Mouse (Mus musculus): ENCODE measurements around the gene Clpx. TPM values are rescaled to one million over a fixed set of nuclear protein-coding genes. Genes with fewer than 3 reads are reported as not detected.

The Clpx gene
- total RNA-seq, 2 experiments from 2014 or later, result 32.6 to 35.8 TPM

DNA sequence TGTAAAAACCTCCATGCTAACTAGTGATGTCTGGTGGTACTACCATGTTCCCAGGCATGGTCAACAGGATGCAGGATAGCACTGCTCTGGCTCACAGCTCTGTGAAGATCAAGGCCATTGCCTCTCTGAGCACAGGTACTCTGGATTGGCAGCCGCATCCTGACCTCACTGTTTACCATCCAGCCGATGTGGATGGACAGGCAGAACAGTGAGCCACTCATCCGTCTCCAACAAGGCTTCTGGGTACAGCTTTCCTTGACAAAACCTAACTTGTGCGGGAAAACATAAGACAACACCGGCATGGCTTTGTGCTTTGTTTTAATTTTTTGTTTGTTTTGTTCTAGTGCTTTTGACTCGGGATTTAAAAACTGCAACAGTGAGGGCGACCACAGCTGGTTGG lies 71.7 kb downstream of the Clpx start:
- TF ChIP-seq CTCF (conservative IDR thresholded peaks at IDR 0.05), result no peak
- no peak overlapping the region for H3K4me3 ChIP-seq
- DNase-seq (ENCODE audit: low spot score in 2 of 2), result no peak
- no peak overlapping the region for H3K27ac ChIP-seq

DNA sequence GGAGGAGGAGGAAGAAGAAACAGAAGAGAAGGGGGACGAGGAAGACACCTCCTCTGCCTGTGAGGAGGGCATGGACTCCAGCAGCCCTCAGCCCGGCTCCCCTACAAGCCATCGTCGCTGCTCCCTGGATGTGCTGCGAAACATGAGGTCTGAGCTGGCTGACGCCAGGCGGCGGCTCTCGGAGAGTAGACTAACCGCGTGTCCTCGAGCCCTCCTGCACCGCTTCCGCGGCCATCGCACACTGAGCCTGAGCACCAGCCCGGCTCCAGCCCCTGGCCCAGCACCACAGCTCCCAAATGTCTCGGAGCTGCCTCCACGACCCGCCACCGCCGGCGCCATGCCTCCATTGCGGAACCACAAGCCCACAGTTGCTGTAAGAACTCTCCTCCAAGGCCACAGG lies 77.7 kb downstream of the Clpx start:
- no peak for DNase-seq (ENCODE audit: low spot score in 2 of 2)
- no peak for TF ChIP-seq CTCF (conservative IDR thresholded peaks at IDR 0.05)
- Histone ChIP-seq H3K27ac (no peak overlapping the region), H3K4me3 (no peak overlapping the region)

DNA sequence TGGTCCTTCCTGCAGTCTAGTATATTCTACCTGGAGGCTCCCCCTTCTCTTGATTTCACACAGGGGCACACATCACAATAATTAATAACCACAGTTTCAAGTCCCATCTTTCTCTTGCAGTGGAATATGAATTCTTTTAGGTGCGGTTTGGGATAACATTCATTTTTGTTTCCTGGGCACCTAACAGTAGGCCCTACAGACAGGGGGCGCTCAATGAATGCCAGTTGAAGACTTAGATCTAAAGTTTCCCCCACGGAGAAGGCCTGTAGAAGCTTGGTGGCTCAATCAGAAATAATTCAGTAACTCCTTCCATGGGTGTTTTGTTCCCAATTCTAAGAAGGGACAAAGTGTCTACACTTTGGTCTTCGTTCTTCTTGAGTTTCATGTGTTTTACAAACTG lies 78.4 kb downstream of the Clpx start:
- peak in 1 of 2 experiments; percentile 30 for DNase-seq (ENCODE audit: low spot score in 2 of 2)
- Histone ChIP-seq H3K4me3 (no peak overlapping the region), H3K27ac (no peak overlapping the region)
- peak; percentile 79 for TF ChIP-seq CTCF (conservative IDR thresholded peaks at IDR 0.05)

DNA sequence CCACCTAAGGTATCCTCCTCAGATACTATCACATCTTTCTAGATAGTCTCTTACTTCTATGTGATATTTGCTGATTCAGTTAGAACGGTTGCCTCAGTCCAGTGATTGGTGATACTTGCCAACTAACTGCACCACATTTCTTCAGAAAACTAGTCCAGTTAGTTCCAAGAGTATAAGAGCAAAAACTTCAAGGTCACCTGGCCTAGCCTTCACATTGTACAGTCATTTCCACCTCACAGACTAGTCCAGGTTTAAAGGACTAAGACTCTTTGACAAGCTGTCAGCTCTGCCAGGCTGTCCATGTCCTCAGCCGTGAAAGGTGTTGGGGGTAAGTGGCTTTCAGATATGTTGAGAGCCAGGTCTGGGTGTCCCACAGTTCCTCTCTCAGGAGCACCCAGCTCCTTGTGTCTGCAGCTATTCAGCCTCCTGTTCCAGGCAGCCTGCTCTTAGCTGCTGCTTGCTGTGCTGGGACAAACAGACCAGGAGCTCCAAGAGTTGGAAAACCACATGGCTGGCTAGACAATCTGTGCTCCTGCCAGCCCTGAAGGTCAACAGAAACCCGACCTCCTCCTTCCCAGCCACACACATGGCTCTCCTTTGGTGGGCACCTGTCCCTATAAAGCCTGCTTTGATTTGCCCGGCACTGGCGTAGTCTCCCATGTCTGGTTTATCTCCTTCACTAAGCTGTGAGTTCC lies 80.6 kb downstream of the Clpx start:
- Histone ChIP-seq H3K4me3 (no peak overlapping the region), H3K27ac (peak overlapping the region; percentile 60; the same call in 1 of the 2 replicates)
- no peak for TF ChIP-seq CTCF (conservative IDR thresholded peaks at IDR 0.05)
- DNase-seq (ENCODE audit: low spot score in 2 of 2), result no peak

DNA sequence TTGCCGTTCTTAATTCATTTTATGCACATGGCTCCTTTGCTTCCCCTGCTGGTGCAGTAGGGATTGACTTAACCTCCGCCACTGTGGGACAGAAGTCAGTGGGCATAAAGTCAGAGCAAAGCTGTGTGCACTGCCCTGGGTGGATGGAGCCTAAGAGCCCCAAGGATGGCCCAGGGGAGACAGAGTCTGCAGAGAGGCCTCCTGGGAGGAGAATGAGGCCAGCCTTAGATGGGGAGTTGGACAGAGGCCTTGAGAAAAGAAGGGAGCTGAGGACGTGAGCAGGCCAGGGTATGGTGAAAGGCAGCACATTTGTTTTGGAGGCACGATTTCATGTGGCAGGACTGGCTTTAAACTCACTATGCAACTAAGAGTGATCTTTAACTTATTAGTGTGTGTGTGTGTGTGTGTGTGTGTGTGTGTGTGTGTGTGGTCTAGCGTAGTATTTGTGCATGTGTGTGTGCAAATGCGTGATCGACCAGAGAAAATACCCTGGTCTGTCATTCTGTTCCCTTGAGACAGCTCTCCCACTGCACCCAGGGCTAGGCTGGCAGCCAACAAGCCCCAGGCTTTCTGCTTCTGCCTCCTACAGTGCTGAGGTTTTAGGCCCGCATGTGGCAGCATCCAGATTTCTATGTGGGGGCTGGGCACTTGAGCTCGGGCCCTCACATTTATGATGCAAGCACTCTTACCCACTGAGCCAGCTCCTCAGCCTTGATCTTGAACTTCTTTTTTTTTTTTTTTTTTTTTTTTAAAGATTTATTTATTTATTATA lies 81.3 kb downstream of the Clpx start:
- Histone ChIP-seq H3K4me3 (no peak overlapping the region), H3K27ac (peak overlapping the region; percentile 60; the same call in 1 of the 2 replicates)
- TF ChIP-seq CTCF (conservative IDR thresholded peaks at IDR 0.05), result no peak
- peak; percentile 54 to 75 for DNase-seq (ENCODE audit: low spot score in 2 of 2)

Other genes with a start within 250 kb of the Clpx start
- gene Igdcc4, start 192.8 kb upstream of the Clpx start, total RNA-seq (2021), result 10 to 100 TPM; 34.7 to 38.8 TPM
- 1 to 10 TPM; 3.5 to 4.9 TPM for gene Igdcc3, start 153.1 kb upstream of the Clpx start, total RNA-seq (2021)
- 1 to 10 TPM; 5.0 to 5.1 TPM for gene Parp16, start 98.9 kb upstream of the Clpx start, total RNA-seq (2021)
- gene Cilp, start 29.1 kb upstream of the Clpx start, total RNA-seq (2021), result under 1 TPM in 1 of 2 experiments, not detected in 1; 0.26 TPM
- gene Pdcd7, start 51.8 kb downstream of the Clpx start, total RNA-seq (2021), result 10 to 100 TPM; 29.2 to 30.8 TPM
- gene Ubap1l, start 66.8 kb downstream of the Clpx start, total RNA-seq (2021), result 1 to 10 TPM; 2.5 to 6.2 TPM
- under 1 TPM; 0.29 to 0.44 TPM for gene Kbtbd13, start 97.4 kb downstream of the Clpx start, total RNA-seq (2021)
- gene Rasl12, start 104.2 kb downstream of the Clpx start, total RNA-seq (2021), result 1 to 10 TPM; 3.1 to 3.9 TPM
- not detected for gene Slc51b, start 128.7 kb downstream of the Clpx start, total RNA-seq (2021)
- 10 to 100 TPM; 18.5 to 20.3 TPM for gene Mtfmt, start 141.5 kb downstream of the Clpx start, total RNA-seq (2021)
- 10 to 100 TPM; 32.3 to 33.6 TPM for gene Spg21, start 166.7 kb downstream of the Clpx start, total RNA-seq (2021)
- 1 to 10 TPM; 4.8 to 5.0 TPM for gene Ankdd1a, start 225.9 kb downstream of the Clpx start, total RNA-seq (2021)